Mouse (Mus musculus) brain, embryonic 14.5 days (tissue): ENCODE measurements at regions not wholly inside any gene's neighbourhood (a gene's known extent, or its start where the extent isn't known, plus 50 kb on each side); places are given as distances from the start of the nearest gene placed in this dataset.

Experiments
- CTCF ChIP-seq: fragments of 200-500 bp; IDR thresholded peaks from 2 replicates; pipeline ENCODE4 v1.5.1; 2012; ENCODE audit warnings: inconsistent platforms, mild to moderate bottlenecking, moderate library complexity, borderline replicate concordance; ENCODE audit not compliant: insufficient read depth, insufficient read length; ENCODE audit errors: extremely low read depth
- POLR2A ChIP-seq: fragments of 200-500 bp; IDR thresholded peaks from 2 replicates; pipeline ENCODE4 v1.6.1; 2012; ENCODE audit warnings: mild to moderate bottlenecking, inconsistent platforms, borderline replicate concordance; ENCODE audit not compliant: poor library complexity, insufficient read depth, insufficient read length, severe bottlenecking; ENCODE audit errors: extremely low read depth

- TF ChIP-seq POLR2A (no peak), CTCF (no peak)
Observed at GRCm38 (mm10) chr11:7609921-7610320, 396.2 kb upstream of the Igfbp3 start.
